Mouse (Mus musculus) embryo, embryonic 11 days (tissue): ENCODE measurements around the gene Trmt1l.

Source experiments
- DNase-seq: peaks from one replicate; pipeline ENCODE4 v3.0.0-alpha.2; 2015

The Trmt1l gene

GRCm38 (mm10) chr1:151495635-151496285 is 67.4 kb downstream of the Trmt1l start:
- no peak for DNase-seq

GRCm38 (mm10) chr1:151497028-151497427 is 68.7 kb downstream of the Trmt1l start:
- no peak for DNase-seq

GRCm38 (mm10) chr1:151497942-151498341 is 69.6 kb downstream of the Trmt1l start:
- no peak for DNase-seq

GRCm38 (mm10) chr1:151498381-151498780 is 70.0 kb downstream of the Trmt1l start:
- DNase-seq, result no peak

GRCm38 (mm10) chr1:151499815-151500501 is 71.6 kb downstream of the Trmt1l start:
- peak; percentile 77 for DNase-seq

- peak; percentile 98 for DNase-seq
Measured at GRCm38 (mm10) chr1:151500531-151501361, 72.4 kb downstream of the Trmt1l start, which contains the start of gene Rnf2. Gene Rnf2 (minus strand): TSS chr1:151500955.
